Mouse (Mus musculus): ENCODE measurements at regions not wholly inside any gene's neighbourhood (a gene's known extent, or its start where the extent isn't known, plus 50 kb on each side); places are given as distances from the start of the nearest gene placed in this dataset.

DNA sequence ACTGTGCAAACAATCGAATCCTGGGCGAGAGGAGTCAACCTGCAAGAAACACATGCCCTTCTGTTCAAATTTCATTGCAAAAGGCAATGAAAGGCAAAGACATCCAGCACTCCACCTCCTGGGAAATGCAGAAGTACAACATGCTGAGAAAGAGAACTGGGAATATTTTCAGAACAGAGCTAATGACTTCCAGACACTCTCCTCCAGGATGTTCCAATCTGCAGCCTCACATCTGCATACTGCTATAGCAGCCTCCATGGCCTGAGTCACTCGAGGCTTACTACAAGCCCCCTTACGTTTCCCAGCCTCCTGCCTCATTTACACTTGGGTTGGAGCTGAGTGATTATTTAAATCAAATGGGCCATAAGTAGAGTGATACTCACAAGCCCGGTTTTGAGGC lies 58.9 kb upstream of the Dcbld2 start:
- H3K36me3 ChIP-seq (ENCODE audit: control insufficient read depth, insufficient read depth, low read length) = no peaks in the 10 kb centered on the region
- no peak overlapping the region for H3K4me2 ChIP-seq
- WGBS = 54% methylated on average over 5 of the region's 5 CpGs
- no peak overlapping the region for H3K9ac ChIP-seq (ENCODE audit: low read depth, low read length)
- H3K27ac ChIP-seq (ENCODE audit: low read depth, low read length) = no peak overlapping the region
- H3K4me1 ChIP-seq (replicated peaks; ENCODE audit: control insufficient read depth, insufficient read depth, low read length) = no peaks in the 10 kb centered on the region
- no peak for DNase-seq (ENCODE audit: low spot score)
- no peak overlapping the region for H3K4me3 ChIP-seq (ENCODE audit: low read depth, low read length)
- ATAC-seq (replicated peaks; ENCODE audit: low FRiP score) = no peak
- no peaks in the 10 kb centered on the region for H3K9me3 ChIP-seq (ENCODE audit: control insufficient read depth, low read length)
- no peaks in the 10 kb centered on the region for H3K27me3 ChIP-seq (replicated peaks; ENCODE audit: control insufficient read depth, insufficient read depth, low read length)

DNA sequence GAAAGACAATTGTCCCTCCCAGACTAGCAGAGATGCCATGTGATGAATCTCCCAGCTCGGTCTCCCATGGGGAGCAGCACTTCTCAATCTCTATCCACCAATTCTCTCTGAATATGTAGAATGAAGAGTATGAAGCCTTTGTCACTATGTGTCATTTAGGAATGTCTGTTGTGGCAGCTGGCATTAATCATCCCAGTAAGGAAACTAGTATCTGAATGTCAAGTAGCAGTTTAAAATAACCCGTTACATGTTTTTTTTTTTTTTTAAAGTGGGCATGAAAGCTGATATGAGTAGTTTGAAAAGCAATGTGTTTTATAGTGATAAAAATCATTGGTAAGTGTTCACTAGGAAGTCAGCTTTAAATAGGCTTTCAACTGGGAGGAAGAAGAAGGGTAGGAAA lies 58.4 kb upstream of the Dcbld2 start:
- DNase-seq (ENCODE audit: low spot score) = no peak
- Histone ChIP-seq H3K4me3 (ENCODE audit: low read depth, low read length) (no peak overlapping the region), H3K9ac (ENCODE audit: low read depth, low read length) (no peak overlapping the region), H3K9me3 (ENCODE audit: control insufficient read depth, low read length) (no peaks in the 10 kb centered on the region), H3K4me2 (no peak overlapping the region), H3K27ac (ENCODE audit: low read depth, low read length) (no peak overlapping the region), H3K27me3 (replicated peaks; ENCODE audit: control insufficient read depth, insufficient read depth, low read length) (no peaks in the 10 kb centered on the region), H3K36me3 (ENCODE audit: control insufficient read depth, insufficient read depth, low read length) (no peaks in the 10 kb centered on the region), H3K4me1 (replicated peaks; ENCODE audit: control insufficient read depth, insufficient read depth, low read length) (no peaks in the 10 kb centered on the region)
- WGBS = 59% methylated on average over 2 of the region's 2 CpGs
- no peak for ATAC-seq (replicated peaks; ENCODE audit: low FRiP score)

DNA sequence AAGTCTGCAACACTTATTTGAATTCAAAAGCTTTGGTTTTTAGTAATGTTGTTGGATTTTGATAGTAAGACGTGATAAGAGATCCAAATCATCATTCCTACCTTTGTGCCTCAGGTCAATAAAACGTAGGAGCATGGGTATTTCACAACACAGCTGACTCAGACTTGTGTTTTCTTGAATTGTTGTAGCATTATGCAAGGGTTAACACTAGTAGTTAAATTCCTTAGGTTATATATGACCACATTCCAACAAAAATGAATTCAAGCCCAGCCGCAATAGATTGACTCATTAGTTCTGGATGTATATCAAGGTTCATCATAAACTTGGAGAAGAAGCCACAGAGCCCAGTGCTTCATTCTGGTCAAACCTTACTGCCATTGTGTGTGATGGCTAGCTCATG lies 56.1 kb upstream of the Dcbld2 start:
- Histone ChIP-seq H3K27ac (ENCODE audit: low read depth, low read length) (no peak overlapping the region), H3K27me3 (replicated peaks; ENCODE audit: control insufficient read depth, insufficient read depth, low read length) (no peaks in the 10 kb centered on the region), H3K9ac (ENCODE audit: low read depth, low read length) (no peak overlapping the region), H3K9me3 (ENCODE audit: control insufficient read depth, low read length) (no peaks in the 10 kb centered on the region), H3K4me1 (replicated peaks; ENCODE audit: control insufficient read depth, insufficient read depth, low read length) (no peaks in the 10 kb centered on the region), H3K4me2 (no peak overlapping the region), H3K36me3 (ENCODE audit: control insufficient read depth, insufficient read depth, low read length) (no peaks in the 10 kb centered on the region), H3K4me3 (ENCODE audit: low read depth, low read length) (no peak overlapping the region)
- no peak for DNase-seq (ENCODE audit: low spot score)
- no peak for ATAC-seq (replicated peaks; ENCODE audit: low FRiP score)
- WGBS = 80% methylated on average over 3 of the region's 3 CpGs

DNA sequence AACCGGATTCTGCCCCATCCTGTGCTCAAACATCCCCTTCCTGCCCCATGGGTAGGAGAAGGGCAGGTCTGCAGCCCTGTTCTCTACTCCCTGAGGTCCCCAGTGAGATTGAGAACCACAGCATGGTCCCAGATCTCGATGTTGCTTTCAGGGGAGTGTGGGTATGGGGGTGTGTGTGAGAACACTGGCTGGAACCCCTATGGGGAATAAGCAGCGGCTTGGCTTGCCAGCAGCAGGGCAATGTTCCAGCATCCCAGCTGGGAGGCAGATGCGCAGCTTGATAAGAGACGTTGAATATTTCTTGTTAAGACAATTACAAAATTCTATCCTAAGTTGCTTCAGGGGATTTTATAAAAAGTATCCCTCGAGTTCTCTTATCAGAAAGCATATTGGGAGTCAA lies 53.7 kb upstream of the Dcbld2 start:
- H3K36me3 ChIP-seq (ENCODE audit: control insufficient read depth, insufficient read depth, low read length) = no peaks in the 10 kb centered on the region
- 69% methylated on average over 6 of the region's 6 CpGs for WGBS
- DNase-seq (ENCODE audit: low spot score) (no peak), ATAC-seq (replicated peaks; ENCODE audit: low FRiP score) (no peak)
- H3K4me1 ChIP-seq (replicated peaks; ENCODE audit: control insufficient read depth, insufficient read depth, low read length) = no peaks in the 10 kb centered on the region
- H3K9ac ChIP-seq (ENCODE audit: low read depth, low read length) = no peak overlapping the region
- no peak overlapping the region for H3K27ac ChIP-seq (ENCODE audit: low read depth, low read length)
- no peak overlapping the region for H3K4me2 ChIP-seq
- H3K9me3 ChIP-seq (ENCODE audit: control insufficient read depth, low read length) = no peaks in the 10 kb centered on the region
- H3K27me3 ChIP-seq (replicated peaks; ENCODE audit: control insufficient read depth, insufficient read depth, low read length) = no peaks in the 10 kb centered on the region
- H3K4me3 ChIP-seq (ENCODE audit: low read depth, low read length) = no peak overlapping the region

Measured in liver, embryonic 11.5 days (tissue).